ENCODE assay signal across 17 mouse cellular contexts in genomic region chr9:112821940-112822339, GRCm38 (mm10).
"Had no signal": no experiment of that assay in that cellular context is flagged by ENCODE, and none has a peak within 500 bp of the region (broad histone marks: within the 10 kb centered on the region; RNA-seq: fewer than 3 reads in every experiment).

No protein-coding gene starts in this region.

- DNase-seq: left cerebral cortex, postnatal 4 days; liver; liver, embryonic 13.5 days; liver, postnatal 0 days; lung, adult 18-20 months; lung, adult 2 months; lung, embryonic 14.5 days; lung, postnatal 10 days; lung, postnatal 14 days; lung, postnatal 36 days; lung, postnatal 4 days; midbrain, embryonic 14.5 days had no signal

- ATAC-seq: liver, embryonic 12.5 days; liver, postnatal 0 days; lung, postnatal 0 days; midbrain, embryonic 13.5 days; midbrain, embryonic 15.5 days; midbrain, embryonic 16.5 days had no signal
